Mouse (Mus musculus): ENCODE measurements at regions not wholly inside any gene's neighbourhood (a gene's known extent, or its start where the extent isn't known, plus 50 kb on each side); places are given as distances from the start of the nearest gene placed in this dataset.
"Not testable (repeated sequence)": the region's sequence is repeated elsewhere in the genome, so short reads cannot be mapped to it uniquely, and the experiment has no call there.

DNA sequence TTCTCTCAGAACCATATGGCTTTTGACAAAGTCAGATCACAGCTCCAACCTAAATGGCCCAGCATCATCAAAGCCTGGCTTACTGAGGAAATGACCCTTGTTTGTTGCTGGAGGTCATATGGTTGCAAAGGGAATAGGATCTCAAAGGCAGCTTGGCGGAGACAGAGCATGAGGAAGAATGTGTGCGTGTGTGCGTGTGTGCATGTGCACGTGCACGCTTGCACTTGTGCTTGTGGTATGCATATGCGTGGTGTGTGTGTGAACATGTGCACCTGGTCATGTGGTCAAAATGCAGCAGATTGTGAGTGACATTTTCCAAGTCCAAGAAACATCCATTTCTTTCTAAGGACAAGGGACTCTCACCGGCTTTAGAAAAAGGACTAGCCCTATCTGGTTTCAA is 216.9 kb downstream of the Dact1 start:
- DNase-seq (ENCODE audit: low read depth) = no peak

DNA sequence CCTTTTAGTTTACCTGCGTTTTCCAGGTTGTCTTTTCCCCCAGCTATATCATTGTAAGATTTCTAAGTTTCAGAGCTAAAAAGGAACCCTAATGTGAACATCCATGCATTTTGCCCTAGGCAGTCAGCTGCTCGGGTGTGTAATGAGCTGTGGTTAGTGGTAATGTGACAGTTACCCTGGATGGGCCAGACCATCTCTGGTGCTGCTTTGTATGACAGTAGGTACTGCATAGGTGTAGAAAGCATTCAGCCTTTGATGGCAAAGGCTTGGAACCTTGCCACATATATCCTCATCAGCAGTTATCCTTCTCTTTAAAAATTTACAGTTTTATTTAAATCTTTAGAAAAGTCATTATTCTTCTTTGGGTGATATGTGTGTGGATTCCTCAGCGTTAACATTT is 222.5 kb downstream of the Dact1 start:
- DNase-seq (ENCODE audit: low read depth) = no peak

DNA sequence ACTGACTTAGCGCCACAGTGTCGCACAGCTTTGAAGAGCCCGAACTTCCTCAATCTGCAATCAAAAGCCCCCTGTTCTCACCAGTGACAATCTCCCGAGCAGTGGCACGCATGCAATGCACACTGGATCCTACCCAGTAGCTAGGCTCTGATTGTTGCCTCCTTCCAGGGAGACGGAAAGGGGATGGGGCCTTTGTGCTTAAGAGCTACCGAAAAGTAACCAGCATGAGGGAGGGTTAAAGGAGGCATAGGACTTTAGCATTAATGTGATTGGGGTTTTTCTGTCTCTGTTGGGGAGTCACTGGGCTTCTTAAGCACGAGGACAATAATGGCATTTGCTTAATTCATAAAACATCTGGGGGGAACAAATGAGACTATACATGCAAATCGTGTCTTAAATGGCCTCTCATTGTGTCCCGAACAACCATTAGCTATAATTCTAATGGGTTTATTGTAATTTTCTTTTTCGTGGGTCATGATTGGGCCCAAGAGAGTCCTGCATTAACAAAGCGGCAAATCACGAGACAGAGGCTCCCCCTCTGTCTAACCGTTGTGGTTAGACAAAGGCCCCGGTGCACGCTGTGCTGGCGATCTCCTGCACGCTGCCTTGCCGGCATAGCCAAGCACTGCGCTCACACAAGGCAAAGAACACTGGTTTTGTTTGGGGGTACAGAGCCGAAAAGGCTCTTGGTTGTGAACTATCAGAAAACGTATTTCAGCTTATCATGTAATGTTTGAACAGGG is 223.2 kb downstream of the Dact1 start:
- DNase-seq (ENCODE audit: low read depth) = no peak

DNA sequence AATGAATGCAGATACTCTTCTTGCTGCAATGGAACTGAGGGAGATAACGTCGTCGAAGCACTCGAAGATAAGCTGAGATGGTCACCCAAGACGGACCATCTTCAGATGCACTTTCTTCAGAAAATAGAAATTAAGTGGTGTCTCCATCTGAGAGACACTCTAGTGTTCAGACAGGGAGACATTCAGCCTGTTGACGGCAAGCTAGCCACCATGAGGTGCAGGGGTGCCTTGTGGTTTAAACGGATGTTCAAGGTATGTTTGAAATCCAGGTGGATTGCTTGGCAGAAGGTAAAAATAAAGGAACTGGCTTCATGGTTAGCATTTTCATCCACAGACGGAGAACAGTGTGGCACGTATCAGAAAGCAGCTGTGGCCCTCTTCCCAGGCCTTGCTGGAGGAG is 224.0 kb downstream of the Dact1 start:
- no peak for DNase-seq (ENCODE audit: low read depth)

DNA sequence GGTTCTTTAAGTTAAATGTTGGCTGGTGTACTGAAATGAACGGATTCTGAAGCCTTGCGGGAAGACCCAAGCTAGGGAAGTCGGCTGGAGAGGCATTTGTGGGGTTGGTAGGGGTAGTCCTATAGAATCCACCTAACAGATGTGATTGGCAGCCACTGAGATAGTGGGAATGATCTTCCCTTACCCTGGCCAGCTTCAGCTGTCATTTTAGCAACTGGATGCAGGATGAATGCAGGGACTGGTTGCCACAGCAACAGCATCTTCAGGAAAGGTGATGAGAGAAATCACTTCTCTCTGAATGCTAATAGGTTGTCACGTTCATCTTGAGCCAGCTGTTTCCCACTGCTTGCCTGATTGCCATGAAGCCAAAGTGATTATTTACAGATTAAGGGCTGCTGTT is 224.5 kb downstream of the Dact1 start:
- DNase-seq (ENCODE audit: low read depth) = no peak

DNA sequence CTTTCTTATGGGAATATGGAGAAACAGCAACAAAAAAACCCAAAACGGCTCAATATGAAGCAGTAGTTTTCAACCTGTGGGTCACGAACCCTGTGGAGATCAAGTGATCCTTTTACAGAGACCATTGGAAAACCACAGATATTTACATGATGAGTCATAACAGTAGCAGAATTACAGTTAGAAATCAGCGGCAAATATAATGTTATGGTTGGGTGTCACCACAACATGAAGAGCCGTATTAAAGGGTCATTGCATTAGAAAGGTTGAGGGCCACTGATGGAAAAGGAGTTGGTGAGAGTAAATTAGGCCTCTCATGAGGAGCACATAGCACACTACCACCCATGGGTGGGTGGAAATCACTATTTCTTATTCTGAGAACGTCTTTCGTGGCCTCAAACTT is 225.6 kb downstream of the Dact1 start:
- DNase-seq (ENCODE audit: low read depth) = no peak

DNA sequence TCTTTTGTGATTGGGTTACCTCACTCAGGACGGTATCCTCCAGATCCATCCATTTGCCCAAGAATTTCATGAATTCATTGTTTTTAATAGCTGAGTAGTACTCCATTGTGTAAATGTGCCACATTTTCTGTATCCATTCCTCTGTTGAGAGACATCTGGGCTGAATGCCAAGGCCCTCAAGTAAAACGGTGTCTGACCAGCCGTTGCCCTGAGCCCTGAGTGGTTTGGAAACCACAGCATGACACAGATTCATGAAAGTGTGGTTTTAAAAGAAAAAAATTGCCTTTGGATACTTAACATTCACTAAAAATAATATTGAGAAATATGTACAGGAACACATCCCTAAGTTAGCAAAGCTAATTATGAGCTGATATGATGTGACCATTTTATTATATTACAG is 226.1 kb downstream of the Dact1 start:
- not testable (repeated sequence) for DNase-seq (ENCODE audit: low read depth)

DNA sequence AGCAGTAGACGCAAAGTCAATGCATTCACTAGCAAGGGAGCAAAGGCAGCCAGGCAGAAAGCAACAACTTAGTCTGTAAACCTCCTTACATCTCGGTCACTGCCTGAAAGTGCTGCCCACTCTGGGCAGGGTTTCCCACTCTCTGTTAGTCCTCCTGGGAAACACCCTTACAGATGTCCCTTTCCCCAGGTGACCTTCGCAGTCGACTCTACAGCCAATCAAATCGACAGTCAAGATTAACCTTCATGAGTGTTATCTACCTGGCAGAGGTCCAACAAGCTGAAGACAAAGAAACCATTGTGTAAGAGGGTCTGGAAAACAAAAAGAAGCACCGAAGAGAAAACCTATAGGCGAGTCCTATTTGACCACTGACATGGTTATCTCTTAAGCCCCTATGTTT is 229.0 kb downstream of the Dact1 start:
- no peak for DNase-seq (ENCODE audit: low read depth)

DNA sequence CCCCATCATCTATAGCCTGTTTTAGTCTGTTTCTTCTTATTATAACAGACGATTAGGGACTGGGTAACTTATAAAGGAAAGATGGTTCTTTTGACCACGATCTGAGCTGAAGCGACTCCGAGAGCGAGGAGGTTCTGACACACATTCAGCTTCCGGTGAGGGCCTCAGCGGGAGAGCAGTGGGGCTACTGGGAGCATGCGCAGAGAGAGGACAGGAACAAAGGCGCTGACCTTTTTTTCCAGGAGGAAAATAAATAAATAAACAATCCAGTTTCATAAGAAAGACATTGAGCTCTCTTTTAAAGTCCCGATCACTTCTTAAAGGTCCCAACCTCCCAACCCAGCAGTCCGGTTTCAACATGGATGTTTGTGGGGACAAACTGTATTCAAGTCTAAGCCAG is 230.6 kb downstream of the Dact1 start:
- no peak for DNase-seq (ENCODE audit: low read depth)

DNA sequence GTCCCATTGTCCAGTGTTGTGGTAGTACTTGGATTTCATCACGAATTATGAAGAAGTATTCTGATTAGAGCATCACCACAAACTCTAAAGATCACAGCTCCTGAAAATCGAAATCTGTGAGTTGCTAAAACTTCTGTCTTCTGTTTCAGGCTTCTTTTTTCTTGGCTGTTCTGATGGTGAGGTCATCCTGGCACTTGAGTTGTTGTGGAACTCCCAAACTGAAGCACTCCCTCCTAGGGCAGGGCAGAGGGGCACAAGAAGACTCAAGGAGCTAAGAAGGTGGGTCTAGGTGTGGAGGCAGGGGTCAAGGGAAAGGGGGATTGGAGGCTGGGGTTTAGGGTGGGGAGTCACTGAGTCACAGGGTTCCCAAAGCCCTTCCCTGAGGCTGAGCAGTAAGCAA is 232.3 kb downstream of the Dact1 start:
- DNase-seq (ENCODE audit: low read depth) = no peak

DNA sequence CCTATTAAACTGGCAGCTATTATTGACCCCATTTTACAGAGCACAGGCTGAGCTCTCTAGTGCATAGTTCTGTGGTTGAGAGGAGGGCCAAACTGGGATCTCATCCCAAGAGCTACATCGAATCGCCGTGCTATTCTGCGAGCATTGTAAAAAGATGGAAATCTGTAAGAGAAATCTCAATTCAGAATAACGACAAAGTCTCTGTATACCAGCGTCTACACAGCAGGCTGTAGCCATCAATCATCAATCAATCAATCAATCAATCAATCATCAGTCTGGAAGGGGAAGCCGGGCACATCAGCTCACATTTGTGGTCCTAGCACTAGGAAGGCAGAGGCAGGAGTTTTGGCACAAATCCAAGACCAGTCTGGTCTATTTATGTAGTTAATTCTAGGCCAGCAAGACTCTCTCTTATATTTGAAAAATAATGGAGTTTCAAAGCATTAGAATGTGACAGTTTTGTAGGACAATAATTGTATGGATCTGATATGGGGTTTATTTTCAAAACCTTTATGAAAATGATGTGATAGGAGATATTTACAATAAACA is 234.0 kb downstream of the Dact1 start:
- DNase-seq (ENCODE audit: low read depth) = no peak

DNA sequence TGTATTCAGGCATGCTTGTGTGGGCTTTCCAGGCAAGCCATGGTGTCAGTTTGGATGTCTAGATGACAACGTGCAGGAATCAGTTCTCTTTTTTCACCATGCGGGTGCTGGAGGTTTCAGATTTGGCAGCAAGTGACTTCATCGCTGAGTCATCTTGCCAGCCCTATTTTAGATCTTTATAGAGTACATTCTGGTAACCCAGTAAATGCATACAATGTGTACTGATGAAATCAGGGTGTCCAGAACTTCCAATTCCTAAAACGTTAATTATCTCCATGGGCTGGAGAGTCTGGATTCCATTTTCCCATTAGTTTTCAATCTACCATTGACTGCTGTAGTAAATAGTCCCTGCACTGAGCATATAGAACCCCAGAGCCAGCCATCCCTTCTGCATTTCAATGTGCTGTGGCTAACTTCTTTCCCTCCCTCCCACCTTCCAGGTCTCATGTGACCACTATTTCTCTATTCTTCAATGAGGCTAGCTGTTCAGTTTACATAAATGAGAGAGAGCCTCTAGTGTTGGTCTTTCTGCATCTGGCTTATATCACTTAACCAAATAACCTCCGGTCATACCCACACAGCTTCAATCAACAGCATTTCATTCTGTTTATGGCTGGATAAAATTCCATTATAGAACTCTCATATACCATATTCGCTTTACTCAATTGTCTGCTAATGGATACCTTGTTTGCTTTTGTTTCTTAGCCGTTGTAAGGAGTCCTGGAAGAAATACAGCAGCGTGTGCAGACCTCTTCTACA is 234.9 kb downstream of the Dact1 start:
- DNase-seq (ENCODE audit: low read depth) = no peak

DNA sequence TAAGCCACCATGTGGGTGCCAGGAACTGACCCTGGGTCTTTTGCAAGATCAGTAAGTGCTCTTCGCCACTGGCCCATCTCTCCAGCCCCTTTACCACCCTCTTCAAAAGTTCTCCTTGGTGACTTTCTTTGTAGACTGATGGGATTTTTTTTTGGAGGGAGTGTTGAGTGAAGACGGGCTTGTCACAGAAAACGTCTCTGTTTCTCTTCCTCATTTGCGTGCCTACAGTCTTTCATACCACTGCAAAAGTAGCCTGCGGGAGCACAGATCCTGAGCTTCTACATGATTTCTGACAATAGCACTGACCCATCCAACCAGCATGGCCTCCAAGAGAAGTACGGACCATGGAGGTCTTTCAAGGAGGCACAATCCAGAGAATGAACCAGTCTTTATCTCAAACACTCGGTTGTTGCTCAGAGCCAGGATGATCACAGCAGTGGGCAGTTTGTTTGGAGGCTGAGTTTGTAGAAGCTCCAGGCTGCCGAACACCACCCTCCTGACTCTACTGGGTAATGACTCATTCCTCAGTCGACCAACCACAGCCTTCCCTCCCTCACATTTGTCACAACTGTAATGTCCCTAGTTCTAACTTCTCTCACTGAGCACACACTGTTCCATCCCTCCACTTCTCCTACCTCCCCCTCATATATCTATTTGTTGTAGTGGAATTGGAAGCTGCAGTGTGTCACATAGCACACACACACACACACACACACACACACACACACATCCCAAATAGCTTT is 237.0 kb downstream of the Dact1 start:
- no peak for DNase-seq (ENCODE audit: low read depth)

DNA sequence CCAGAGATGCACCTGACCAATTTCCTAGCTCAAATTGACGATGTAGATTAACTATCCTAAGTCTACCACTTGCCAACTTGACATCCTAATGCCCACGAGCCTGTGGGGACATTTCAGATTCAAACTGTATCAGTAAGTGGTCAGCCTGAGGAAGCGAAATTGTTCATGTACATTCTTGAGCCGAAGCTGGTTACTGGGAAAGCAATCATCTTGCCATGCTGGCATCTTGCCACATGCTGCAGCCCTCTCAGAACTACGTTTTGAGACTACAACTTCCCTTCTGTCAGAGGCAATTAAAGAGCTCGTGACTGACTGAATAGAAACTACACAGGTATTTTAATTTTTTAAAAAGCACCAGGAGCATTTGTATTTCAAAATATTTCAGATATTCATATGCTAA is 239.7 kb downstream of the Dact1 start:
- DNase-seq (ENCODE audit: low read depth) = no peak

DNA sequence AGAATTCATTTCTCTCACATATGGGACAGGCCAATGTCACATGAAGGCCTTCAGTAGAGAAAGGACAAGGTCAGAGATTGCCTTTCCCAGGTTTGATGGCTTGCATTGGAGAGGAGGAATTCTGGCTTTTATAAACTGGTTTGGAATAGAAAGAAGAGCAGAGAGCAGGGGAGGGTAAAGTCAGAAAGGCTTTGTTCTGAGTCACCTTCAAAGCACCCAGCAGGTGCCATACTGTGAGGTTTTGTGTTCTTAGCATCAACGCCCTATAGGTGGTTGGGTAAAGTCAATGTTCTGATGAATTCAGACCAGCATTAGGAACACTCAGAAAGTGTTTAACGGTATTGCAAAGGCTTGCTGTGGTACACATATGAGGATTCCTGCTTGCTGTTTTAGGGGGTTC is 244.5 kb downstream of the Dact1 start:
- DNase-seq (ENCODE audit: low read depth) = no peak

DNA sequence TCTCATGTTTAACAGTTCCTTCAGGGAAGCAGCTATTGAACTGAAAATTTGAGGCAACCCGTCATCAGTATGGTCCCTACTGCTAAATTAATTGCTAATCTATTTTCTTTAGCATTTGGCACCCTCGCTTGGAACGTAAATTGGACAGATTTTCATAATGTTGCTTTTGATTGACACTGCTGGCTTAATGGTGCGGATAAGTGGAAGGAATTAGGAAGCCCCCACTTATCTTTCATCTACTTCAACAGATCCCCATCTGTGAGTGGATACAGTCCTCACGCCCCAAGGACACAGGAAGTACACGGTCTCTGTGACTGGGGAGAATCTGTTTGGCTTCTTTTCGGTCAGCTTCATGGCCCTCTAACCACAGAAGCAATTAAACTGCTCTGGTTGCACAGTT is 251.6 kb downstream of the Dact1 start:
- no peak for DNase-seq (ENCODE audit: low read depth)

DNA sequence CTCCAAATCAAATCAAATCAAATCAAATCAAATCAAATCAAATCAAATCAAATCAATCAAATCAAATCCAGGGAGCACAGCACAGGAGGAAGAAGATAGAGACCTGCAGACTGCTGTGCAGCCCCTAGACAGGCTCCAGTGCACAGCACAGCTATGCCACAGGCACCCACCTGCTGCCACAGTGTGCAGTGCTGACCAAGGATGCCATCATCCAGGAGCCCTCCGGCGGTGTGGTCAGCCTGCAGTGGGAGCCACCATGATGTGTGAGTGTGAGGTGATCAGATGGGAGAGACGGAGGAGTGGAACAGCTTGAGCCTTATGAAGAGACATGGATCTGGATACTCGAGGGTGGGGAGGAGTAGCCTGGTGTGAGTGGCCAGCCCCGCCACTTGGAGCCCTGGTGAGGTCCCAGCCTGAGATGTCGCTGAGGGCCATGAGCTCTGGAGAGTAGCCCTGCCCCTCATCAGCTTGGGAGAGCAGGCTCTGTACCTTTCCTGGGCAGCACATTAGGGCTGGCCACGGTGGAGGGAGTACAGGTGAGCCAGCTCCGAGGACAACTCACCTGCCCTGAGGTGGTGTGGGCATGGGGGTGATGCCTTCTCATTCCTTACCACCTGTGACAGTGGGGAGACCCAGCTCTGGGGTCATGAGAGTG is 252.4 kb downstream of the Dact1 start:
- no peak for DNase-seq (ENCODE audit: low read depth)

DNA sequence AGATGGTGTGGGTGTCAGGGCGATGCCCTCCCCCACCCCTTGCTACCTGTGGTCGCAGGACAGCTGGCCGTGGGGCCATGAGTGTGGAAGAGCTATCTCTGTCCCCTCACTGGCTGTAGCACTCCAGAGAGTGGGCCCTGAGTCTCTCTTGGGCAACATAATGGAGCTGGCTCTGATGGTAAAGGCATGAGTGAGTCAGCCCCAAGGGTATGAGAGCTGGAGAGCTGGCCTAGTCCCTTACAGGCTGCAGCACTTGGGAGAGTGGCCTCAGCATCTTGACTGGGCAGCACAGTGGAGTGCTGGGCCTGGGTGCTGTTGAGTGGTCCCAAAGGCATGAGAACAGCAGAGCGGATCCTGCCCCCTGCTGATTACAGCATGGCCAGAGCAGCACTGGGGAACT is 253.5 kb downstream of the Dact1 start:
- DNase-seq (ENCODE audit: low read depth) = no peak

DNA sequence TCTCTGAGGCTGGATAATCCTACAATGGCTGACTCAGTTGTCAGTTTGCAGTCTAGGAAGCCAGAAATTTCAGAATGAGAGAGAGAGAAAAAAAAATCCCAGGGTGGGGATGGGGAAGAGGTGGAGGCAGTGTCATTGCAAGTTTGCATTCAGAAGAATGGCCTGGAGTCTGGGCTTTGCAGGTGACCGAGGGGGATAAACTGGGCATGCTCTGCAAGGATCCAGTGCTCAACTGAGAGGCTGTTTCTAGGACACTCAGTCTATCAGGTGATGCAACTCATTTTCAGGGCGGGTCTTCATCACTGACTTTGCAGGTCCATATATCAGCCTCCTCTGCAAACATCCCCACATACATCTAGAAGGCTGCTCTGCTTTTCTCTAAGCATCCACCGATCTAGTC is 256.7 kb downstream of the Dact1 start:
- DNase-seq (ENCODE audit: low read depth) = no peak

DNA sequence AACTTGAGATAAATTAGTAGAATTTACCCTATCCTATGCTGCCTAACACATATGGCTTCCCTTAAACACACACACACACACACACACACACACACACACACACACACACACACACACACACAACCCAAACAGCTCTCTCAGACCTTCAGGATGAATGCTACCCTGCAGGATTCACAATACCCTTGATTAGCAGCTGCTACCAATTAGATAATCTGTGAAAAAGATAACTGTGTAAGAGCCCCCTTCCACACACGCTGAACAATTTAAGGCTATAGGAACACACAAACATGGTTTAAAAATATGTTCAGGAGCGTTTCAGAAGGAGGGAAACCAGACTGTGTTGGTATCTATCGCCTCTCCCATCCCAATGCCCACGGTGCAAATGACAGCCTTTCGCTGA is 258.6 kb downstream of the Dact1 start:
- DNase-seq (ENCODE audit: low read depth) = no peak

DNA sequence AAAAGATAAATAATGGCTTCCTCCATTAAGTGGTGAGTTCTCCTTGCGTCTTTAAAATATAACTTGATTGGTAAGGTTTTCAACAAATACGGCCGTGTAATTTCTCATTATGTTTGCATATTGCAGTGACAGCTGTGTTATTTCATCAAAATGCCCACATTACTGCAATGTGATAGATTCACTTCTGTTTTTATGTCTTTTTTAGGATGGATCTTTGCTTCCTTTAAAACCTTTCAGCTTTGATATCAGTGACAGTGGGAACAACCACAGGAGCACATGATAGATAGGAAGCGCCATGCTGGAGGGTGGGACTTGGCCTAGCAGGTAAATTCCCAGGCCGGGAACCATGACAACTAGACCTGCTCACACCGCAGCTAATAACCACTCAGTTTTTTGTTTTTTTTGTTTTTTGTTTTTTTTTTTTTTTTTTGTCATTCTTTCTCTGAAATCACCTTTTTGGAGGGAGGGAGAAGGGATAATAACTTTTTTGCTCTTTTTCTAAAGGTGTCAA is 259.3 kb downstream of the Dact1 start:
- DNase-seq (ENCODE audit: low read depth) = no peak

DNA sequence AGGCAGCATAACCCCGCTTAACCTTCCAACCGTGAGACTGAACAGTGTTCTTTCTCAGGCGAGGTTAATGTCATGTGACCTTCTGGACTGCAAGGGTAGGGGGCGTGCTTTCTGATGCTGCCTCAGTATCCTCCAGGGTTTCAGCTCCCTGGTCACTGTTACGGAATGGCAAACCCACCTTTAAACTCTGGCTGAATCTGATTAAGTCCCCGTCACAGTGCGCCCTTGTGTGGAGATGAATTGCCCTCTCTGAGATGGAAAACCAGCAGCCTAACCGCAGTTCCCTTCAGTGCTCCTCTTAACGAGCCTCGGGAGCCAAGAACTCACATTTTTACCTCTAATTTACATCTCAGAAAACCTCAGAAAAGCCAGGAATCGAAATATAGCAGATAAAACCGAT is 260.0 kb downstream of the Dact1 start:
- DNase-seq (ENCODE audit: low read depth) = no peak

Measured in gonadal fat pad, adult 2 months (tissue).